Mouse (Mus musculus) naive thymus-derived CD4-positive, alpha-beta T cell, adult 2 months (primary cell): ENCODE measurements around the gene Gatb.

Source experiments
- DNase-seq: peaks from one replicate; pipeline ENCODE4 v3.0.0-alpha.2; 2011; ENCODE audit warnings: low read depth

The Gatb gene

GRCm38 (mm10) chr3:85659681-85660080, 85.8 kb downstream of the Gatb start:
- no peak for DNase-seq

GRCm38 (mm10) chr3:85661926-85662813, 88.3 kb downstream of the Gatb start:
- DNase-seq: no peak

GRCm38 (mm10) chr3:85663826-85664225, 89.9 kb downstream of the Gatb start:
- DNase-seq: no peak

GRCm38 (mm10) chr3:85664591-85665171, 90.8 kb downstream of the Gatb start:
- DNase-seq: no peak

- DNase-seq: no peak
Observed at GRCm38 (mm10) chr3:85666166-85666565, 92.2 kb downstream of the Gatb start.

GRCm38 (mm10) chr3:85666736-85667135, 92.8 kb downstream of the Gatb start:
- DNase-seq: no peak

GRCm38 (mm10) chr3:85667683-85668082, 93.8 kb downstream of the Gatb start:
- no peak for DNase-seq

GRCm38 (mm10) chr3:85669844-85670243, 95.9 kb downstream of the Gatb start:
- no peak for DNase-seq

- DNase-seq: no peak
Observed at GRCm38 (mm10) chr3:85677133-85677532, 103.2 kb downstream of the Gatb start.

GRCm38 (mm10) chr3:85677952-85678351, 104.0 kb downstream of the Gatb start:
- no peak for DNase-seq

- DNase-seq: no peak
Observed at GRCm38 (mm10) chr3:85679312-85679933, 105.5 kb downstream of the Gatb start.

- no peak for DNase-seq
Observed at GRCm38 (mm10) chr3:85679960-85680359, 106.0 kb downstream of the Gatb start.

- DNase-seq: no peak
Observed at GRCm38 (mm10) chr3:85681136-85681535, 107.2 kb downstream of the Gatb start.

GRCm38 (mm10) chr3:85683618-85684017, 109.7 kb downstream of the Gatb start:
- DNase-seq: no peak

GRCm38 (mm10) chr3:85685271-85685670, 111.4 kb downstream of the Gatb start:
- DNase-seq: no peak

GRCm38 (mm10) chr3:85688341-85688740, 114.4 kb downstream of the Gatb start:
- no peak for DNase-seq

- no peak for DNase-seq
Observed at GRCm38 (mm10) chr3:85691134-85691533, 117.2 kb downstream of the Gatb start.

- no peak for DNase-seq
Observed at GRCm38 (mm10) chr3:85693013-85693412, 119.1 kb downstream of the Gatb start.

GRCm38 (mm10) chr3:85695056-85695455, 121.1 kb downstream of the Gatb start:
- DNase-seq: no peak

GRCm38 (mm10) chr3:85698496-85698895, 124.6 kb downstream of the Gatb start:
- DNase-seq: no peak

- DNase-seq: no peak
Observed at GRCm38 (mm10) chr3:85703141-85703882, 129.4 kb downstream of the Gatb start.
